Mouse (Mus musculus): ENCODE data around the gene Smg8. TPM values are rescaled to one million over a fixed set of nuclear protein-coding genes. Genes with fewer than 3 reads are reported as not detected.
"Not testable (repeated sequence)": the region's sequence is repeated elsewhere in the genome, so short reads cannot be mapped to it uniquely, and the experiment has no call there.

The Smg8 gene
- total RNA-seq, 2 experiments from 2014 or later, result 16.6 to 18.2 TPM

DNA sequence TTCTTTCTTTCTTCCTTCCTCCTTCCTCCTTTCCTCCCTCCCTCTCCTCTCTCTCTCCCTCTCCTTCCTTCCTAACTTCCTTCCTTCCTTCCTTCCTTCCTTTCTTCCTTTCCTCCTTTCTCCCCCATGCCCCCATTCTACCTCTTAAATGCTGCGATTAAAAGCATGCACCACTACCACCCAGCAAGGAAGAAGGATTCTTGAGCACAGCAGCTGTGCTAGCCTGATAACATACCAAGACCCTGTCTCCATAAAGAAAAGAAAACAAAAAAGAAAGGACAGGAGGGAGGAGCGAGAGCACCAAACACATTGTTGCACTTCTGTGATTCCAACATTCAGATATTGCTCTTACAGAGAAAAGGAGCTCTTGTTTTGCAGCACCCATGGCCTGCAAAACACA is 568 bp upstream of the Smg8 start:
- no peak for DNase-seq (ENCODE audit: low spot score in 2 of 2)
- no peak for TF ChIP-seq CTCF (conservative IDR thresholded peaks at IDR 0.05)
- Histone ChIP-seq H3K27ac (peak overlapping the region; percentile 85; the same call in 1 of the 2 replicates), H3K4me3 (peak overlapping the region; percentile 79)

DNA sequence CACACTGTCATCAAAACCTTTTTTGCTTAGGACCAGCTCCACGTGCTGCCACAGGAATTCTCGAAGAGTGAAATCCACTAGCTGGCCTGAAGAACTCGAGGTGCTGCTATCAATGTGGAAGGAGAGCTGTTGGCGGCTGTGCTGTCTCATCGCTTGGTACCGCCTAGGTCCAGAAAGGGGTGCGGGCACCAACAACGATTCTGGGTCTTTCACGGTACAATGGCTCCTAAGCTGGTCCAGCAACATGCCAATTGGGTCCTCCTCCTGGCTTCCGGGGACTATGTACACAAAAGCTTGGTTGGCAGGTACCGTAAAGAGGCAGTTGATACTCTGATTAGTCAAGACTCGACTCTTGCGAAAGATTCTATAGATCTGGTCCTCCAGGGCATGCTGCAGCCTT is 1.1 kb downstream of the Smg8 start:
- H3K27ac ChIP-seq, result no peak overlapping the region
- DNase-seq (ENCODE audit: low spot score in 2 of 2), result no peak
- no peak for TF ChIP-seq CTCF (conservative IDR thresholded peaks at IDR 0.05)
- peak overlapping the region; percentile 79 for H3K4me3 ChIP-seq

DNA sequence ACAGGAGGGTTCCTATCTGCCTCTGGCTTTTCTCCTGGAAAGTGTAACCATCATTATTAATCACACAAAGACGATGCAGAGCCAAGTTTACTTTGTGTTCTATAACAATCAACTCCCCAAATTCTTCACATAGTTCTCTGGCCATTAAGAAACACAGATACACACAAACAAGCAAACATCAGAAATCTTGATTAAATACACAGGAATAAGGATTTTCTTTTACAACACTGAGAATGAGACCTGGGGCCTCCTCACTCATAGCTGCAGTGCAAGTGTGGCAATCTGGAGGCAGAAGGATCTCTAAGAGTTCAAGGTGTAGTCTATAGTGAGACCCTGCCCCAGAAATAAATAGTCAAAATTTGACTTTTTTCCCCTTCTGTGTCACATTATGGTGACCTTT is 2.9 kb downstream of the Smg8 start:
- H3K27ac ChIP-seq, result no peak overlapping the region
- no peak for DNase-seq (ENCODE audit: low spot score in 2 of 2)
- no peak for TF ChIP-seq CTCF (conservative IDR thresholded peaks at IDR 0.05)

DNA sequence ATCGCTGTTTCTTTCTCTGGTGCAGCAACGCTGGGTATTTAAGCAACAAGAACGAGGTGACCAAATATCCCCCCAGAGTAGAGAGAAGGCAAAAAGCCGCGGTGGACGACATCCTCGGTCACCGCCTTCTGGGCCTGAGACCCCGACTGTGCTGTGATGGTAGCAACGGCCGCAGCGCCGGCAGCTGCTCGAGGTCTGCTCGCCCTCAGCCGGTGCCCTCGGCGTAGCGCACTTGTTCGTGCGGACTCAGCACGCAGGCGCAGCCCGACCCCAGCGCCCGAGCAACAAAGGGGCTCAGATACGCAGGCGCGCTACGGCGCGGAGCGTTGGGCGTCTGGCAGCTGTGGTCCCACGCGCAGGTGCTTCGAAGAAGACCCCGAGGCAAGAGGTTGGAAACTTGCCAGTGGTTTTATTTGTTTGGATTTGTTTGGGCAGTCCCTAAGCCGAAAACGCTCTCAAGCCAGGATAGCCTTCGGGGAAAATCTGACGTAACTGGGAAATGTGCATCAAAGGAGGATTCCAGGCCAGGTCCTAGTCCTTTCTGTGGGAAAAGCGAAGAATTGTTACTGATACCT is 12.6 kb downstream of the Smg8 start, which contains the start of gene Gdpd1:
TSS of gene Gdpd1 (minus strand) at position 197 of the 575 bp plus-strand sequence.
- peak within 1 kb of the TSS; percentile 93 for H3K4me3 ChIP-seq
- H3K27ac ChIP-seq, result peak within 1 kb of the TSS; percentile 94
- TF ChIP-seq CTCF (conservative IDR thresholded peaks at IDR 0.05), result peak; percentile 41; the same call in 1 of the 2 replicates
- DNase-seq (ENCODE audit: low spot score in 2 of 2), result peak; percentile 86 to 88

More for the DNA sequence above, 2.9 kb downstream of the Smg8 start:
- no peak overlapping the region for H3K4me3 ChIP-seq

DNA sequence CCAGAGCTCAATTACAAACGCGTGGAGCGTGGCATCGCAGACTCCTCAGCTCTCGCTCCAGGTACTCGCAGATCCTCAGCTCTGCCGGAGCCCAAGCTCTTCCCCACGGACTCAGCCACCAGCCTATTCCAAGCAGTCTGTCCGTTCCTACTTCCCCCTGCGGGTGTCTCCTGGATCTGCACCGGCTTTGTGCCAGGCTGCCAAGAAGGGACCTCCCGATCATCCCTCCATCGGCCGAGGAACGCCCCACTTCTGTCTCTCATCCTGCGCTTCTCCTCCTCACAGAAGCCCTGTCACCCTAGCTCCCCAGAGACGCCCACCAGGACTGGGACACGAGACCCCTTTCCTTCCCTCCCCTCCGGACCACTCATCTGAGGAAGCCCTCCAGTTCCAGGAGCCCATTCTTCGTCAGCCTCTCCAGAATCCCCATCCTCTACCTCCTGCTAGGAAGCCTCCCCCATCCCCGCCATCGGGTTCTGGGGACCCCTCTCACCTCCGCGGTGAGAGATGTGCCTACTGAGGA is 13.2 kb downstream of the Smg8 start:
- Histone ChIP-seq H3K27ac (peak overlapping the region; percentile 94), H3K4me3 (peak overlapping the region; percentile 93)
- TF ChIP-seq CTCF (conservative IDR thresholded peaks at IDR 0.05), result peak; percentile 78
- peak; percentile 66 to 78 for DNase-seq (ENCODE audit: low spot score in 2 of 2)

DNA sequence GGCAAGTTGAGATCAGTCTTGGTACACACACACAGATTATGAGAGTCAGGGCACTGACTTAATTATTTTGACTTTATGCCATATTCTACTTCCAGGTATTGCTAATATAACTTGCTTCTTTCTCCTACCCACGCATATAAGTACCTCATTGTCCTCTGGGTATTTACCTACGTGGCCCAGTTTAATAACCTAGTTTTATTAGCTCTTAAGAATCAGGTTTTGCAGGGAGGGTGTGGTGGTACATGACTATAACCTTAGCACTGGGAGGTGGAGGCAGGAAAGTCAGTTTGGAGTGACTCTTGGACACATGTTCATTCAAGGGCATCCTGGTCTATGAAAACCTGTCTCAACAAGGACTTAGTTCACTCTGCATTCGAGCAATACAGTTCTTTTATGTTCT is 24.5 kb downstream of the Smg8 start:
- TF ChIP-seq CTCF (conservative IDR thresholded peaks at IDR 0.05), result no peak
- Histone ChIP-seq H3K4me3 (no peak overlapping the region), H3K27ac (no peak overlapping the region)
- no peak for DNase-seq (ENCODE audit: low spot score in 2 of 2)

DNA sequence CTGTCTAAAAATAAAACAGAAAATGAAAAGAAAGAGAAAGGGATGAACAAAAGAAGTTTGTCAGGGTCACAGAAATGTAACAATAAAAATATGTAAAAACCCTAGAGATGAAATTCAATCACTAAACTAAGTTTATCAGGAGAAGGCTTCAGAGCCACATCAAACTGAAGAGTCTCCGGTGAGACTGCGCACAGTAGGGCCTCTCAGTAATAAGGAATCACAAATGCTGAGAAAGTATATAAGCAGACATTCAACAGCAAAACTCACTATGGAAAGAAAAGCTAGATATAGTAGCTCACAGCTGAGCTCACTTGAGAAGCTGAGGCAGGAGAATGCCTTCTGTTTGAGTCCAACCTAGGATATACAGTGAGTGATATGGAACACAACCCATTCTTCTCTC is 26.2 kb downstream of the Smg8 start:
- Histone ChIP-seq H3K27ac (no peak overlapping the region), H3K4me3 (no peak overlapping the region)
- TF ChIP-seq CTCF (conservative IDR thresholded peaks at IDR 0.05), result no peak
- no peak for DNase-seq (ENCODE audit: low spot score in 2 of 2)

DNA sequence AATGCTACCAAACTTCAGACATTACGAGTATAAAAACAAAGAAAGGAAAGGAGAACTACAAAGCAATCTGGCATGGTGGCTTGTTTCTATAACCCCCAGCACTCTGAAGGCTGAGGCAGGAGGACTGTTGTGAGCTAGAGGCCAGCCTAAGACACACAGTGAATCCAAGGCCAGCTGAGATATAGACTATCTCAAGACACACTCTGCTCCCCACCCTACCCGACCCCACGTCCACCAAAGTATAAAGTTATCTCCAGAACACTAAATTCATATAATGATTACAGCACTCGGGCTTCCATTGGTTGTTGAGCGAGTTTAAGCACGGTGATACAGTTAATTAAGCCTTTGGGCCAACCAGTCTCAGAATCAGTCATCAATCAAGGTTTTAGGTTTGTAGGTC is 30.3 kb downstream of the Smg8 start:
- TF ChIP-seq CTCF (conservative IDR thresholded peaks at IDR 0.05), result no peak
- no peak overlapping the region for H3K27ac ChIP-seq
- no peak for DNase-seq (ENCODE audit: low spot score in 2 of 2)
- H3K4me3 ChIP-seq, result no peak overlapping the region

DNA sequence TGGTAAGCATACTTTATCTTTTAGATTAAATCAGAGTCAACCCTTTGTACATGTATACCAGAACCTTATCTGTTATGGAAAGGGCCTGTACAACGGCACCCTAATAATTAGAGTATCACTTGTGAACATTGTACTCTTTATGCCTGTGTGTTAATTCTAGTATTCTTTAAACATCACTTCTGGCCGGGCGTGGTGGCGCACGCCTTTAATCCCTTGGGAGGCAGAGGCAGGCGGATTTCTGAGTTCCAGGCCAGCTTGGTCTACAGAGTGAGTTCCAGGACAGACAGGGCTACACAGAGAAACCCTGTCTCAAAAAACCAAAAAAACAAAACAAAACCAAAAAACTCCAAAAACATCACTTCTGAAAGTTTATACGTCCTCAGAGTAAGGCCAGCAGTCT is 37.7 kb downstream of the Smg8 start:
- not testable (repeated sequence) for DNase-seq (ENCODE audit: low spot score in 2 of 2); H3K27ac ChIP-seq; H3K4me3 ChIP-seq

DNA sequence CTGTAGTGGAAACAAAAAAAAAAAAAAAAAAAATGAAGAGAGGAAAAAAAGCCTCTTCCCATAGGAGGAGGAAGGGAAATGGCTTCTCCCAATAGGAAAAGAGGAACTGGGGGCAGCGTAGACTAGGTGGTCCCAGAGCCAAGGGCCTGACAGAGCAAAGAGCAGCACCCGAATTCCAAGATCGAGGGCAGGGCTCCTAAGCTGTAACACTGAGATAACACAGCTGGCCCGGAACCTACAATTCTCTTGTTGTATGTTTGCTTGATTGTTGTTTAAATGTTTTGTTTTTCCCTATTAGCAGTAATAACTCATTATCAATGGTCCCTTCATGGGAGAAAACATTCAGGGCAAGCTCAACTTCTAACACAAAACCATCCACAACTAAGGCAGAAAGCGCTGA is 39.6 kb downstream of the Smg8 start:
- no peak for TF ChIP-seq CTCF (conservative IDR thresholded peaks at IDR 0.05)
- H3K4me3 ChIP-seq, result no peak overlapping the region
- no peak for DNase-seq (ENCODE audit: low spot score in 2 of 2)
- no peak overlapping the region for H3K27ac ChIP-seq

DNA sequence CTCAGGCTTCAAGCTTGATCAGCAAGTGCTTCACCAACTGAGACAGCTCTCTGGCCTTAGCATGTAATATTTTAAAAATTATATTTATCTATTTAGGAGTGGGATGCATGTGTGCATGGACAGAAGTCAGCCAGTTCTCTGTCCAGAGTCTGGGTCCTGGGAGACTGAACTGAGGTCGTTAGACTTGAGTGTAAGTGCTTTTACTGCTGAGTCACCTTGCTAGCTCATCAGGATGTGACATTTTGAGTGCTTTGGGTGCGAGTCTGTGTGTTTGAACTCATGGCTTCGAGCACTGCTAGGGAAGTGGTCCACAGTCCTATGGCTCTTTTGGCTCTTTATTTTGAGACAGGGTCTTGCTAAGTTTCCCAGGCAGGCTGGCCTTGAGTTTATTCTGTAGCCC is 43.5 kb downstream of the Smg8 start:
- DNase-seq (ENCODE audit: low spot score in 2 of 2), result no peak
- H3K4me3 ChIP-seq, result no peak overlapping the region
- H3K27ac ChIP-seq, result no peak overlapping the region
- TF ChIP-seq CTCF (conservative IDR thresholded peaks at IDR 0.05), result no peak

DNA sequence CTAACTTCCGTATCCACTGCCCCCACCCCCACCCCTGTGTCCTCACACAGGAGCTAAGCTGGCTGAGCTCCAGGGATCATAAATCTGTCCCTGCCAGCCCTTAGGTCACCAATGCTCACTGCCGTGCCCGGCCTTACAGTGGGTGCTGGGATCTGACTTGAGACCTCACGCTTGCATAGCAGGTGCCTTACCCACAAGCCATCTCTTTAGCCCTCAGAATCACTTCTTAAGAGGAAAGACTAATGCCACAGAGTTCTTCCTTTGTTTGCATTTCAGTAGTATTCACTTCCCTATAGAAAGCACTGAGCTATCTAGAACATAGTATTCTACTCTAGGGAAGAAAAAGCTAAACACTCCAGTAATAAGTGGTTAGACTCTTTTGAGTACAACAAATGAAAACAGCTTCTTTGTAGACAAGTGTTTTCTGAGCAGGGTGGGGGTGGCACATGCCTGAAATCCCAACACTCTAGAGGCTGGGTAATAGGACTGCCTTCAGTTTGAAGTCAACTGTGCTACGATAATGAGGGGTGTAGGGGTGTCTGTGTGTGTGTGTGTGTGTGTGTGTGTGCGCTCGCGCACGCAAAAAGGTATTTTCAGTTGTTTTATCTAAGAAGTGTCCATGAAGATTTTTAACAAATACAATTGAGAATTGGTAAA is 47.1 kb downstream of the Smg8 start:
- DNase-seq (ENCODE audit: low spot score in 2 of 2), result no peak
- no peak for TF ChIP-seq CTCF (conservative IDR thresholded peaks at IDR 0.05)
- no peak overlapping the region for H3K27ac ChIP-seq
- H3K4me3 ChIP-seq, result no peak overlapping the region

DNA sequence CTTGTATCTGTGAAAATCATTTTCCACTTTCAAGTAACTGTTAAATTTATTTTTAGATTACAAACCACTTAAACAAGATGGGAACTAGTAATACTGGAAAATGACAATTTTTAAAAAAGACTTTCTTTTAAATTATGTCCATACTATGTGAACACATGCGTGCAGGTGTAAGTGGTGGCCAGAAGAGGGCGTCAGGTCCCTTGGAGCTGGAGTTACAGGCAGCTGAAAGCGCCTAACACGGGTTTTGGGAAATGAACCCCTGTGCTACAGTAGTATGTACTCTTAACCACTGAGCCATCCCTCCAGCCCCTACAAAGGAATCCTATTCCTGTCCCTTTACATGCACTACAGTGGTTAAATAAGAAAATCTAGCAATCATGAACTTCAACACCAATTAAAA is 50.4 kb downstream of the Smg8 start:
- DNase-seq (ENCODE audit: low spot score in 2 of 2), result no peak
- TF ChIP-seq CTCF (conservative IDR thresholded peaks at IDR 0.05), result peak; percentile 57
- H3K27ac ChIP-seq, result no peak overlapping the region
- H3K4me3 ChIP-seq, result no peak overlapping the region

DNA sequence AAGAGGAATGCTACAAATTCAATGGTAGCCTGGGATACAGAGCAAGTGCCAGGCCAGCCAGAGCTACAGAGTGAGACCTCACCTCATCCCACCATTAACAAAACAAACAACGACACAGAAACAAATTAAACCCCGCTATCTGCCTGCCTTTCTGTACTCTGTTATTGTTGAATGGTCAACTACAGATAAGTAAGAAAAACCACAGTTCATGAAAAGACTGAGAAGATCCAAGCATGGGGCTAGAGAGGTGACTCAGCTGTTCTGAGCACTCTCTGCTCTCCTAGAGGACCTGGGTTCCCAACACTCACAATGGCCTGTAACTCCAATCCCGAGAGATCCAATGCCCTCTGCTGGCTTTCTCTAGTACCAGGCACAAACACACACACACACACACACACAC is 58.4 kb downstream of the Smg8 start:
- H3K4me3 ChIP-seq, result no peak overlapping the region
- no peak for TF ChIP-seq CTCF (conservative IDR thresholded peaks at IDR 0.05)

More for the DNA sequence above, 58.4 kb downstream of the Smg8 start:
- no peak overlapping the region for H3K27ac ChIP-seq
- no peak for DNase-seq (ENCODE audit: low spot score in 2 of 2)

Small RNA genes within 50 kb of the gene (microRNA-seq; reads per million reads assigned to microRNA genes)
- 61.1 to 903 reads per million in 2 experiments for gene Mir301

Other genes with a start within 250 kb of the Smg8 start
- 10 to 100 TPM; 23.3 to 23.6 TPM for gene Ypel2, start 93.1 kb downstream of the Smg8 start, total RNA-seq (2021)
- 10 to 100 TPM; 42.0 to 46.7 TPM for gene Gdpd1, start 12.7 kb downstream of the Smg8 start, total RNA-seq (2021)
- under 1 TPM; 0.38 to 0.56 TPM for gene Prr11, start 21.9 kb upstream of the Smg8 start, total RNA-seq (2021)
- gene Ska2, start 22.5 kb upstream of the Smg8 start, total RNA-seq (2021), result 10 to 100 TPM; 14.7 to 15.7 TPM
- gene Trim37, start 40.3 kb upstream of the Smg8 start, total RNA-seq (2021), result 100 to 1,000 TPM; 176 to 183 TPM